Mouse (Mus musculus) MN1 (cell line): Measurements from ENCODE around the gene Ppdpf.
A peak's percentile ranks its signal among the peaks of the same experiment; 100 is the strongest.

ENCODE experiments used
- DNase-seq: peaks from one replicate; pipeline ENCODE4 v3.0.0-alpha.2; 2016; ENCODE audit warnings: low spot score

Ppdpf gene

DNA sequence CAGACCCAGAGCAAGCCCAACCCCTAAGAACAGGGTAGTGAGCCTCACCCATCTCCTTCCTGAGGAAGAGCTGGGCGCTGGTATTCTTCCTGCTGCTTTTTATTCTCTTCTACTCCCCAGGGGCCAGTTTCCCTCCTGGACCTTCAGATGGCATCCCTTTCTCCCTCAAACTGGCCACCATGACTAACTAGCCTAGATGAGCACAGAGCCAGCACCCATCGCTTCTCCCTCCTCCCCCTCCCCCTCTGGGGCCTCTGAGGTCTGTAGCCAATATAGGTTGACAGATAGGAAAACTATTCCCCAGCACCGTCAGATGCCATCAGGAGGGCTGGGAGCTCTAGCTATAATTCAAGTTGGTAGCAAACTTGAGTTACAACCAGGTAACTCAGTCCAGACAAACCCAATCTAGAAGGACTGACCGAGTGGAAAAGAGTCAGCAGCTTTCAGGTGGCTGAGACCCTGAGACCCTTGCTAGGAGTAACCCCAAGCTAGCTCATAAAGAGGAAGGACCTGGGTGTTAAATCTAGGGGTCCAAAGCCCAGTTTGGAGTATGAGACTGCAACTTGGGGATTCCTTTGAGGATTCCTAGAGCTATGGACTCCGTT is 31.9 kb downstream of the Ppdpf start:
- peak; percentile 32 for DNase-seq

- DNase-seq, result peak; percentile 92
Measured at GRCm38 (mm10) chr2:181219538-181220216, 32.6 kb downstream of the Ppdpf start, which contains the start of gene Fndc11. Fndc11 (plus strand) TSS chr2:181220013.

DNA sequence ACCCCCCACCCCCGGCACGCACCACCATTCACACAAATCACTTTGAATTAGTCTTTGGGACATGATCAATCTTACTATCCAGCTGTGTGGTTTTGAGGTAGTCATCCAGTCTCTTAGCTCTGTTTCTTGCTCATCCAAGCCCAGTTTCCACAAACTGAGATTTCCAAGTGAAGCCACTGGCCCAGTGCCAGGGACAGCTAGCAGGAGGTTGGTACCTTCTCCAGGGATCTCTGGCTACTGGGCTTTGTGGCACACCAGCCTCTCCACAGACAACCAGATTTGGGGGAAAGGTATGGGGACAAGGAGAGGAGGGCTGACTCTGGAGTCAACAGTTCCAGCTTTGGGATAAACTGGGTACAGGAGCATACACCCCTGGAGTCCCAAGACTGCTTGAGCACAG is 33.3 kb downstream of the Ppdpf start:
- DNase-seq, result peak; percentile 66

GRCm38 (mm10) chr2:181224994-181225393 is 37.9 kb downstream of the Ppdpf start:
- DNase-seq, result no peak

- DNase-seq, result no peak
Measured at GRCm38 (mm10) chr2:181227122-181227521, 40.1 kb downstream of the Ppdpf start.

- DNase-seq, result no peak
Measured at GRCm38 (mm10) chr2:181228335-181228734, 41.3 kb downstream of the Ppdpf start.

DNA sequence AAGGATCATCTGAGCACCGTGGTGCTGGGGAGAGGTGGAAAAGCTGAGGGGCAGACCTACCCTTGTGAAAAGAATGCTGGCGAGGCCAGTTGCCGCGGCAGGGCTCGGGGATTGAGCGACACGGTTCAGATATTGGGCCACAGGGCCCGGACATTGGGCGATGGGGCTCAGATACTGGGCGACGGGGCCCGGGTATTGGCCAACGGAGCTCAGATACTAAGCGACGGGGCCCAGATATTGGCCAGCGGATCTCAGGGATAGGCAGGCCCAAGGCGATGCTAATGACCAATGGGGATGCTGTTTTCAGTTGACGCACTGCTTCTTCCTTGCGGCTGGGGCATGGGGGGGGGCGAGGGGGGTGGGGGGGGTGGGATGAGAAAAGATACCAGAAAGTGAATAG is 44.1 kb downstream of the Ppdpf start:
- DNase-seq, result no peak

DNA sequence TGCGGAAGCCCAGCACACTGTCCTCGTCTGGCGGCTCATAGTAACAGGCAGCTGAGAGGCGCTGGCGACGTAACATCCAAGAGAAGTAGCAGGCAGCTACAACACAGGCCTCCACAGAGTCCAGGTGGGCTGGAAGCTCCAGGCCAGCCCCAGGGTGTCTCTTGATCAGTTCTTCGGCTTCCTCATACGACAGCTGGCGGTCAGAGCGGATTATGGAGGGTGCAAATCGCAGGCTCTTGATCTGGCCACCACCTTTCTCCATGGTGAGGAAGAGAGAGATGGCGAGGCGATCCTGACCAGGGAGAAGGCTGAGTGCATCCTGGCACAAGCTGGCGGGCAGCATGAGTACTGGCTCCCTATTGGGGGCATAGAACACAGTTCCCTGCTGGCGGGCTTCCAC is 46.4 kb downstream of the Ppdpf start:
- no peak for DNase-seq

DNA sequence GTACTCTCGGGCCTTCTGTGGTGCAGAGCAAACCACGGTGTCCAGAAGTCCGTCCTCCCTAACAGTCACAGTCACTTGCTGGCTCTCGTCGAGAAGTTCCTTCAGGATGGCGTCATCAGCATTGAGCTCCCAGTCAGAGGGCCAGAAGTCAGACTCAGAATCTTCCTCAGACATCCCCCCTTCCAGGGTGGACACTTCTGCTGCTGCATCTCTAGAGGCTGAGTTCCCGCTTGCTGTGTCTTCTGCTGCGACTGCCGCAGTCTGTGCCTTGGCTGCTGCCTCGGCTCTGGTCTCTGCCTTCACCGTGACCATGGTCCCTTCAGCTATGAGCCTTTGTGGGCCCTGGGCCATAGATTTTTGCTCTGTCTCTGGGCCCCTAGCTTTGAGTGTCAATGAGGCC is 47.6 kb downstream of the Ppdpf start:
- DNase-seq, result no peak

DNA sequence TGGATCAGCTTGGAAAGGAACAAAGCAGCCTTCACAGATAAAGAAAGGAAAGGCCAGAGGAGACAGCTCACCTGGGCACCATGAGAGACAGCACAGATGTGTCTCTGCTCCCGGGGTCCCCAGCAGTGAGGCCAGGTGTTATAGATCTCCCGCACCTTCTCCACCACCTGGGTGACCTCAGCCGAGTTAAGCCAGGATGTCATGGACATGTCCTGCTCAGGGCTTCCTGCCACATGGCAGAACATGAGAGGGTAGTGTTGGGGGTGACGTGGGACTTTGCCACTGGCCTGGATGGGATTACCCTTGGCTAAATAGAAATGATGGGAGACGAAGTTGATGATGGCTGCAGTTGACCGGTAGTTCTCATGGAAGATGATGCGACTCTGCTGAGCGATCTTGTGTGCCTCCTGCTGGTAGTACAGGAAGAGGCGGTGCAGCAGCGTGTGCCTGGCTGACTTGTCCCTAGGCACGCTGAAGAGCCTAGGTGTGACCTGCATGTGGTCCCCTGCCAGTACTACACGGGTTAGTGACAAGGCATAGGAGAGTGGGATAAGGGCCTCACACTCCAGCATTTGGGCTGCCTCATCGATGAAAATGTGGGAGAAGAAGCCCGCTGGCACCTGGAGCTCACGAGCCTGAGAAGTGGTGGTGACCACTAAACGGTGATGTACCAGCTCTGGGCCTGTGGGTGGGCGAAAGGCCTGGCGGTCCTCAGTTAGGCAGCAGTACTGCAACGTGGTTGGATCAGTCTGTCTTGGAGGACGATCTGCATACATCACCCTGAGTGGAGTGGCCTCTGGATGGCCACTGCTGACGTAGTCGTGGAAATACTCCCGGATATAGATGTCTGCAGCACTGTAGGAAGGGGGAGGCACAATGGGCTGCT is 48.9 kb downstream of the Ppdpf start:
- no peak for DNase-seq

DNA sequence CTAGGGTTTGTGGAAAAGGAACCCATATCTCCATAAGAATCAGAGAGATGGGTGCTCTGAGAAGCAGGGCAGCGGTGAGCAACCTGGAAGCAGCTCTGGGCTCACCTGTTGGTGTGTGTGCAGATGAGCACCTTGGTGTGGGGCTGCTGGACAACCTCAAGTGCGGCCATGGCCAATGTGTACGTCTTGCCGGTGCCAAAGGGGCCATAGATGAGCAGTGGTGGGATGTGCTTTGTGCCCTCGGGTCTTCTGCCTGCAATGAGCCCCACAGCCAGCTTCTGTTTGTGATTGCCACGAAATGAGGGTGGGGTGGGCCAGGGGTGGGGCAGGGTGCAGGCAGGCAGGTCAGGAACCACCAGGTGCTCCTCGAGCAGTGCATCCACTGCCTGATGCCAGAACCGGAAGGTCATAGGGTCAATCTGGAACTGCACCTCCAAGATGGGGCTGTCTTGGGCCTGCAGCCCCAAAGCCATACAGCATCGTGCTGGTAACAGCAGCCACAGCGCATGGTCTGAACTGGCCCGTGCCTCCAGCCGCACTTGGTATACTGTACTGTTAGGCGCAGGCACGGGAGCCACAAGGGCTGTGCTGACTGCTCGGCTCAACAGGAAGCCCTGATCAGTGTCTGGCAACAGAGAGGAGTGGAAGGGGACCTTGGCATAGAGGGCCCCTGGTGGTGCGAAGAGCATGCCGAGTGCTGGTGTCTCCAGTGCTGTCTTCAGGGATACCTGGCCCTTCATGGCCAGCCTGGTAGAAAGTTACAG is 50.4 kb downstream of the Ppdpf start:
- no peak for DNase-seq

DNA sequence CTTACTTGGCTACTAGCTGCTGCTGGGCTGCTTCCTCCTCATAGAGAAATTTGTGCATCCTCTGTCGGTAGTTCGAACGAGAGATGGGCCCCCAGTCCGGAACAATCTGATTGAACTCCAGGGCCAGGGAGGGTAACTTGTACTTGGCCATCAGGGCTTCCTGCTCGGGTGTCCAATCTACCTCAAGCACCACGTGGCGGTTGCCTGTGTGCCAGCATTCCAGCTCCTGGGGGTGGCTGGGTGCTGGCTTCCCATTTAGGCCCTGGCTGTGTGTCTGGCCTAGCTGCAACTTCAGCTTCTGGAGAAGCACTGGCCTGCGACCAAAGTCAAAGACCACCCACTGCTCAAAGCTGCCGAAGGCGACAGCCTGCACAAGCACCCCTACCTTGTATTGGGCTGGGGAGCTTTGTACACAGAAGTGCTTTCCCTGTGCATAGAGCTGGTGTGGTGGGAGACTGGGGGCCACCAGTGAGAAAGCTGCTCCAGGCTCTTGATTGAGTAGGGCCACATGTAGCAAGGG is 51.1 kb downstream of the Ppdpf start:
- no peak for DNase-seq
